Mouse (Mus musculus) right cerebral cortex, postnatal 36 days (tissue): ENCODE data around the gene Mfap1b.

Source experiments
- DNase-seq, 2 experiments: peaks; one replicate each; pipeline ENCODE4 v3.0.0; 2022; ENCODE audit warnings: low spot score in 2 of 2, mixed read lengths in 1 of 2

Gene Mfap1b

GRCm38 (mm10) chr2:121434854-121435253 is 39.0 kb downstream of the Mfap1b start:
- no peak for DNase-seq

- DNase-seq, result no peak
Measured at GRCm38 (mm10) chr2:121425890-121426289, 48.0 kb downstream of the Mfap1b start.

- no peak for DNase-seq
Measured at GRCm38 (mm10) chr2:121423166-121423565, 50.7 kb downstream of the Mfap1b start.

- DNase-seq, result no peak
Measured at GRCm38 (mm10) chr2:121418476-121418875, 55.4 kb downstream of the Mfap1b start.

- no peak for DNase-seq
Measured at GRCm38 (mm10) chr2:121416356-121416755, 57.5 kb downstream of the Mfap1b start.

GRCm38 (mm10) chr2:121415591-121415990 is 58.3 kb downstream of the Mfap1b start:
- no peak for DNase-seq

GRCm38 (mm10) chr2:121415103-121415502 is 58.8 kb downstream of the Mfap1b start:
- no peak for DNase-seq

- DNase-seq, result no peak
Measured at GRCm38 (mm10) chr2:121414139-121414685, 59.7 kb downstream of the Mfap1b start.

- peak; percentile 94 for DNase-seq
Measured at GRCm38 (mm10) chr2:121413387-121414042, 60.4 kb downstream of the Mfap1b start, which contains the start of the genes Pdia3 and Catsper2. Pdia3 (plus strand) TSS chr2:121413775. Catsper2 (minus strand) TSS chr2:121413792.

- peak in 1 of 2 experiments; percentile 3 for DNase-seq
Measured at GRCm38 (mm10) chr2:121412843-121413386, 61.0 kb downstream of the Mfap1b start.
